Mouse (Mus musculus) heart, embryonic 12.5 days (tissue): Measurements from ENCODE around the gene Golt1b. TPM values are rescaled to one million over a fixed set of nuclear protein-coding genes. Genes with fewer than 3 reads are reported as not detected.
A peak's percentile ranks its signal among the peaks of the same experiment; 100 is the strongest.

Experiments
- ATAC-seq: fragments of 200-750 bp; cut with Nextera tagmentation; 2 replicates; pipeline ENCODE4 v1.8.0; 2017; ENCODE audit warnings: moderate TSS enrichment, moderate library complexity; ENCODE audit not compliant: insufficient number of reproducible peaks, low FRiP score
- H3K27ac ChIP-seq: fragments of 300-500 bp; sonication (generic); 2 replicates; pipeline ENCODE4 v1.5.1; 2016; ENCODE audit warnings: mild to moderate bottlenecking, moderate library complexity; ENCODE audit not compliant: poor library complexity, severe bottlenecking
- H3K27me3 ChIP-seq: fragments of 300-500 bp; sonication (generic); replicated peaks from 2 replicates; pipeline ENCODE4 v1.6.1; 2016; ENCODE audit warnings: mild to moderate bottlenecking, moderate library complexity
- H3K36me3 ChIP-seq: fragments of 300-500 bp; sonication (generic); 2 replicates; pipeline ENCODE4 v1.6.1; 2016; ENCODE audit warnings: mild to moderate bottlenecking, moderate library complexity
- H3K4me1 ChIP-seq: fragments of 300-500 bp; sonication (generic); replicated peaks from 2 replicates; pipeline ENCODE4 v1.6.1; 2016; ENCODE audit warnings: mild to moderate bottlenecking
- H3K4me2 ChIP-seq: fragments of 300-500 bp; sonication (generic); 2 replicates; pipeline ENCODE4 v1.6.1; 2016; ENCODE audit warnings: mild to moderate bottlenecking, moderate library complexity
- H3K4me3 ChIP-seq: fragments of 300-500 bp; sonication (generic); 2 replicates; pipeline ENCODE4 v1.5.1; 2016; ENCODE audit warnings: mild to moderate bottlenecking
- H3K9ac ChIP-seq: fragments of 300-500 bp; sonication (generic); 2 replicates; pipeline ENCODE4 v1.6.1; 2016; ENCODE audit warnings: mild to moderate bottlenecking, moderate library complexity
- H3K9me3 ChIP-seq: fragments of 300-500 bp; sonication (generic); replicated peaks from 2 replicates; pipeline ENCODE4 v1.6.1; 2016; ENCODE audit warnings: mild to moderate bottlenecking, moderate library complexity
- WGBS: fragments of 180-500 bp; shearing (Covaris S2); methylation state at CpG from one replicate; pipeline ENCODE4 v1.1.7; 2016; 5-methylcytosine and 5-hydroxymethylcytosine counted together
- polyA plus RNA-seq: library from polyadenylated mRNA; unstranded; fragments of >200 nt; fragmentation: Nextera tagmentation; extraction: Ambion mirVana; gene quantifications from 2 replicates; pipeline ENCODE4 v1.2.1, GENCODE M21; 2016

Gene Golt1b
- polyA plus RNA-seq, 1 experiment from 2014 or later, result 89.9 TPM

- 12% methylated on average over 8 of the region's 8 CpGs for WGBS
- H3K27ac ChIP-seq, result no peak overlapping the region
- peak overlapping the region; percentile 98 for H3K4me3 ChIP-seq
- ATAC-seq, result no peak
- H3K4me1 ChIP-seq, result peaks cover 31% of the 10 kb centered on the region
- H3K36me3 ChIP-seq, result peaks cover 1% of the 10 kb centered on the region; the same call in 1 of the 2 replicates
- H3K9ac ChIP-seq, result peak overlapping the region; percentile 84
- H3K9me3 ChIP-seq, result no peaks in the 10 kb centered on the region
- H3K4me2 ChIP-seq, result peak overlapping the region; percentile 91
- H3K27me3 ChIP-seq, result no peaks in the 10 kb centered on the region
Measured at GRCm38 (mm10) chr6:142387755-142388271, 792 bp downstream of the Golt1b start.

- Histone ChIP-seq H3K4me3 (no peak overlapping the region), H3K4me1 (peaks cover 31% of the 10 kb centered on the region), H3K4me2 (no peak overlapping the region), H3K9ac (no peak overlapping the region), H3K27me3 (no peaks in the 10 kb centered on the region), H3K36me3 (peaks cover 13% of the 10 kb centered on the region), H3K9me3 (no peaks in the 10 kb centered on the region), H3K27ac (no peak overlapping the region)
- ATAC-seq, result no peak
- 77% methylated on average over 2 of the region's 2 CpGs for WGBS
Measured at GRCm38 (mm10) chr6:142389101-142389500, 2.1 kb downstream of the Golt1b start.

- H3K4me1 ChIP-seq, result peaks cover 27% of the 10 kb centered on the region
- no peak overlapping the region for H3K27ac ChIP-seq
- H3K4me2 ChIP-seq, result no peak overlapping the region
- 54% methylated on average over 5 of the region's 5 CpGs for WGBS
- H3K4me3 ChIP-seq, result no peak overlapping the region
- no peak for ATAC-seq
- H3K36me3 ChIP-seq, result peaks cover 39% of the 10 kb centered on the region
- peak overlapping the region; percentile 10; the same call in 1 of the 2 replicates for H3K9ac ChIP-seq
- H3K27me3 ChIP-seq, result no peaks in the 10 kb centered on the region
- no peaks in the 10 kb centered on the region for H3K9me3 ChIP-seq
Measured at GRCm38 (mm10) chr6:142392312-142392711, 5.3 kb downstream of the Golt1b start.

- H3K9me3 ChIP-seq, result no peaks in the 10 kb centered on the region
- no peak overlapping the region for H3K27ac ChIP-seq
- H3K4me3 ChIP-seq, result no peak overlapping the region
- H3K36me3 ChIP-seq, result peaks cover 39% of the 10 kb centered on the region
- no peak overlapping the region for H3K9ac ChIP-seq
- no peak overlapping the region for H3K4me2 ChIP-seq
- peaks cover 14% of the 10 kb centered on the region for H3K4me1 ChIP-seq
- WGBS, result 77% methylated on average over 5 of the region's 5 CpGs
- no peaks in the 10 kb centered on the region for H3K27me3 ChIP-seq
- ATAC-seq, result no peak
Measured at GRCm38 (mm10) chr6:142394669-142395068, 7.6 kb downstream of the Golt1b start.

- peaks cover 10% of the 10 kb centered on the region for H3K4me1 ChIP-seq
- H3K36me3 ChIP-seq, result peaks cover 48% of the 10 kb centered on the region
- no peak overlapping the region for H3K4me2 ChIP-seq
- WGBS, result 86% methylated on average over 6 of the region's 6 CpGs
- H3K27ac ChIP-seq, result no peak overlapping the region
- no peaks in the 10 kb centered on the region for H3K9me3 ChIP-seq
- H3K27me3 ChIP-seq, result no peaks in the 10 kb centered on the region
- no peak for ATAC-seq
- no peak overlapping the region for H3K9ac ChIP-seq
- H3K4me3 ChIP-seq, result no peak overlapping the region
Measured at GRCm38 (mm10) chr6:142395756-142396155, 8.7 kb downstream of the Golt1b start.

GRCm38 (mm10) chr6:142411140-142411539 is 24.1 kb downstream of the Golt1b start:
- no peaks in the 10 kb centered on the region for H3K36me3 ChIP-seq
- no peaks in the 10 kb centered on the region for H3K9me3 ChIP-seq
- no peak overlapping the region for H3K9ac ChIP-seq
- H3K4me1 ChIP-seq, result peaks cover 7% of the 10 kb centered on the region; the same call in 1 of the 2 replicates
- H3K27me3 ChIP-seq, result peaks cover 34% of the 10 kb centered on the region
- no peak overlapping the region for H3K4me2 ChIP-seq
- H3K27ac ChIP-seq, result no peak overlapping the region
- ATAC-seq, result no peak
- H3K4me3 ChIP-seq, result no peak overlapping the region
- 21% methylated on average over 1 of the region's 1 CpGs for WGBS

- ATAC-seq, result no peak
- H3K27ac ChIP-seq, result no peak within 1 kb of the TSS
- 65% methylated on average over 11 of the region's 11 CpGs for WGBS
- peaks cover 7% of the 10 kb centered on the region; the same call in 1 of the 2 replicates for H3K4me1 ChIP-seq
- no peak within 1 kb of the TSS for H3K9ac ChIP-seq
- H3K4me2 ChIP-seq, result peak within 1 kb of the TSS; percentile 67
- H3K9me3 ChIP-seq, result no peaks in the 10 kb centered on the region
- H3K36me3 ChIP-seq, result no peaks in the 10 kb centered on the region
- H3K27me3 ChIP-seq, result peaks cover 34% of the 10 kb centered on the region
- H3K4me3 ChIP-seq, result peak within 1 kb of the TSS; percentile 39; the same call in 1 of the 2 replicates
Measured at GRCm38 (mm10) chr6:142412906-142413491, 26.0 kb downstream of the Golt1b start, which contains the start of gene Spx. Spx (plus strand) TSS chr6:142413441.

GRCm38 (mm10) chr6:142413845-142414244 is 26.8 kb downstream of the Golt1b start:
- Histone ChIP-seq H3K4me2 (peak overlapping the region; percentile 67), H3K4me1 (peaks cover 7% of the 10 kb centered on the region; the same call in 1 of the 2 replicates), H3K27me3 (peaks cover 34% of the 10 kb centered on the region), H3K27ac (no peak overlapping the region), H3K9me3 (no peaks in the 10 kb centered on the region), H3K9ac (no peak overlapping the region), H3K36me3 (no peaks in the 10 kb centered on the region), H3K4me3 (no peak overlapping the region)
- ATAC-seq, result no peak
- 11% methylated on average over 12 of the region's 12 CpGs for whole genome bisulfite sequencing

GRCm38 (mm10) chr6:142414597-142414996 is 27.6 kb downstream of the Golt1b start:
- Histone ChIP-seq H3K9ac (no peak overlapping the region; the same call in 1 of the 2 replicates), H3K9me3 (no peaks in the 10 kb centered on the region), H3K4me3 (peak overlapping the region; percentile 39), H3K36me3 (0 out of 2 replicates have a peak, but pooled peaks cover 2% of the 10 kb centered on the region), H3K27ac (no peak overlapping the region), H3K4me1 (peaks cover 7% of the 10 kb centered on the region; the same call in 1 of the 2 replicates), H3K27me3 (peaks cover 34% of the 10 kb centered on the region), H3K4me2 (peak overlapping the region; percentile 67)
- 1% methylated on average over 24 of the region's 24 CpGs for WGBS
- no peak for ATAC-seq

GRCm38 (mm10) chr6:142424976-142425375 is 38.0 kb downstream of the Golt1b start:
- Histone ChIP-seq H3K9ac (no peak overlapping the region), H3K27ac (no peak overlapping the region), H3K27me3 (no peaks in the 10 kb centered on the region), H3K36me3 (no peaks in the 10 kb centered on the region), H3K4me2 (no peak overlapping the region), H3K4me3 (no peak overlapping the region), H3K9me3 (no peaks in the 10 kb centered on the region), H3K4me1 (no peaks in the 10 kb centered on the region)
- 70% methylated on average over 7 of the region's 7 CpGs for WGBS
- no peak for ATAC-seq

GRCm38 (mm10) chr6:142429072-142429471 is 42.1 kb downstream of the Golt1b start:
- H3K4me1 ChIP-seq, result no peaks in the 10 kb centered on the region
- H3K9me3 ChIP-seq, result no peaks in the 10 kb centered on the region
- H3K27ac ChIP-seq, result no peak overlapping the region
- no peak for ATAC-seq
- H3K27me3 ChIP-seq, result no peaks in the 10 kb centered on the region
- no peaks in the 10 kb centered on the region for H3K36me3 ChIP-seq
- no peak overlapping the region for H3K4me3 ChIP-seq
- no peak overlapping the region for H3K4me2 ChIP-seq
- H3K9ac ChIP-seq, result no peak overlapping the region
